Mouse (Mus musculus) hindbrain, embryonic 13.5 days (tissue): ENCODE data around the gene Ccdc42. TPM values are rescaled to one million over a fixed set of nuclear protein-coding genes. Genes with fewer than 3 reads are reported as not detected.

ENCODE experiments used
- ATAC-seq: fragments of 200-750 bp; cut with Nextera tagmentation; 2 replicates; pipeline ENCODE4 v1.8.0; 2017; ENCODE audit warnings: moderate TSS enrichment; ENCODE audit not compliant: low FRiP score
- H3K27ac ChIP-seq: fragments of 300-500 bp; sonication (generic); 2 replicates; pipeline ENCODE4 v1.5.1; 2015; ENCODE audit warnings: inconsistent platforms, mild to moderate bottlenecking, moderate library complexity
- H3K27me3 ChIP-seq: fragments of 300-500 bp; sonication (generic); 2 replicates; pipeline ENCODE4 v1.6.1; 2015; ENCODE audit warnings: mild to moderate bottlenecking, inconsistent platforms
- H3K36me3 ChIP-seq: fragments of 300-500 bp; sonication (generic); 2 replicates; pipeline ENCODE4 v1.6.1; 2015; ENCODE audit warnings: mild to moderate bottlenecking, inconsistent platforms
- H3K4me1 ChIP-seq: fragments of 300-500 bp; sonication (generic); replicated peaks from 2 replicates; pipeline ENCODE4 v1.6.1; 2015; ENCODE audit warnings: inconsistent platforms
- H3K4me2 ChIP-seq: fragments of 300-500 bp; sonication (generic); 2 replicates; pipeline ENCODE4 v1.6.1; 2015; ENCODE audit warnings: inconsistent platforms, mild to moderate bottlenecking, moderate library complexity
- H3K4me3 ChIP-seq: fragments of 300-500 bp; sonication (generic); 2 replicates; pipeline ENCODE4 v1.5.1; 2015; ENCODE audit warnings: mild to moderate bottlenecking, inconsistent platforms
- H3K9ac ChIP-seq: fragments of 300-500 bp; sonication (generic); 2 replicates; pipeline ENCODE4 v1.6.1; 2015; ENCODE audit warnings: mild to moderate bottlenecking, inconsistent platforms
- H3K9me3 ChIP-seq: fragments of 300-500 bp; sonication (generic); 2 replicates; pipeline ENCODE4 v1.6.1; 2016; ENCODE audit warnings: inconsistent platforms
- WGBS: fragments of 180-500 bp; shearing (Covaris S2); methylation state at CpG from one replicate; pipeline ENCODE4 v1.1.7; 2015; 5-methylcytosine and 5-hydroxymethylcytosine counted together
- polyA plus RNA-seq: library from polyadenylated mRNA; unstranded; fragments of >200 nt; fragmentation: Nextera tagmentation; extraction: Ambion mirVana; gene quantifications from 2 replicates; pipeline ENCODE4 v1.2.1, GENCODE M21; 2015

Gene Ccdc42
- polyA plus RNA-seq, 1 experiment from 2014 or later, result 0.27 TPM

GRCm38 (mm10) chr11:68631611-68632316 lies 44.9 kb downstream of the Ccdc42 start:
- Histone ChIP-seq H3K9ac (no peak overlapping the region), H3K36me3 (no peaks in the 10 kb centered on the region), H3K27me3 (no peaks in the 10 kb centered on the region), H3K4me1 (peaks cover 6% of the 10 kb centered on the region; the same call in 1 of the 2 replicates), H3K4me3 (no peak overlapping the region), H3K9me3 (no peaks in the 10 kb centered on the region), H3K4me2 (no peak overlapping the region), H3K27ac (no peak overlapping the region)
- 81% methylated on average over 17 of the region's 17 CpGs for WGBS
- no peak for ATAC-seq

DNA sequence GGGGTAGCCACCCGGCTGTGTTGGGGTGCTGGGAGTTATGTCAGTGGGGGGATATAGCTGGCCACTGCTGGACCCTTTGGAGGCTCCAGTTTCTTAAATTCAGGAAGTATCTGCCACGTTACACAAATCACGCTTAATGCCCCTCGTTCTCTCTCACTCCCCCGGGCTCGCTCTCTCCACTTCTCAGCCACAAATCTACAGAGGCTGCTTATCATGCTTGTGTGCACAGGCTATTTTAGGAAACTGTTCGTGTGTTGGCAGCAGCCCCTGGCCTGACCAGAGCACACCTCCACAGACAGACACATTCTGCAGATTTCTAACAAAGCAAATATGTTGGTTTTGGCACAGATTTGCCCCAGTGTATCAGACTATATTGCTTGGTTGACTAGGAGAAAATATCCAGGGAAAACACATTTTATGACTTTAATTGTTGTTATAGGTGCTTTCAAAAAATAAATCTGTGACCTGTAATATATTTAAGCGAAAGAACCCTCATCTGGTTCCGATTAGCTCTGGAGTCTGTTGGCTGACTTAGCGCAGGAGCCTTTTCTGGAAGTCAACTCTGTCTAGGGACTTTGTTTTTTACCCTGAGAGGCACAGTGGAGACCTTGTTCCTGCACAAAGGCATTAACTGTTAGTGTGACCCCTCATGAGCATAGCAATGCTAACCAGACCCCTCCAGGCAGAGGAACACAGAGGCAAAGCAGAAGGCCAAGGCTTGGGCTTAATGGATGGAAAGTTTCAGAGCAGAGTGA lies 51.2 kb downstream of the Ccdc42 start:
- H3K4me2 ChIP-seq, result no peak overlapping the region
- ATAC-seq, result no peak
- H3K36me3 ChIP-seq, result no peaks in the 10 kb centered on the region
- H3K9me3 ChIP-seq, result no peaks in the 10 kb centered on the region
- H3K27me3 ChIP-seq, result no peaks in the 10 kb centered on the region
- H3K4me1 ChIP-seq, result peaks cover 17% of the 10 kb centered on the region; the same call in 1 of the 2 replicates
- H3K9ac ChIP-seq, result no peak overlapping the region
- WGBS, result 61% methylated on average over 10 of the region's 10 CpGs
- H3K4me3 ChIP-seq, result no peak overlapping the region
- H3K27ac ChIP-seq, result no peak overlapping the region; the same call in 1 of the 2 replicates

GRCm38 (mm10) chr11:68641361-68641760 lies 54.5 kb downstream of the Ccdc42 start:
- Histone ChIP-seq H3K4me3 (no peak overlapping the region), H3K4me2 (no peak overlapping the region), H3K27me3 (no peaks in the 10 kb centered on the region), H3K9ac (no peak overlapping the region), H3K4me1 (peaks cover 11% of the 10 kb centered on the region; the same call in 1 of the 2 replicates), H3K9me3 (no peaks in the 10 kb centered on the region), H3K36me3 (no peaks in the 10 kb centered on the region), H3K27ac (no peak overlapping the region)
- no peak for ATAC-seq
- 86% methylated on average over 5 of the region's 5 CpGs for WGBS

DNA sequence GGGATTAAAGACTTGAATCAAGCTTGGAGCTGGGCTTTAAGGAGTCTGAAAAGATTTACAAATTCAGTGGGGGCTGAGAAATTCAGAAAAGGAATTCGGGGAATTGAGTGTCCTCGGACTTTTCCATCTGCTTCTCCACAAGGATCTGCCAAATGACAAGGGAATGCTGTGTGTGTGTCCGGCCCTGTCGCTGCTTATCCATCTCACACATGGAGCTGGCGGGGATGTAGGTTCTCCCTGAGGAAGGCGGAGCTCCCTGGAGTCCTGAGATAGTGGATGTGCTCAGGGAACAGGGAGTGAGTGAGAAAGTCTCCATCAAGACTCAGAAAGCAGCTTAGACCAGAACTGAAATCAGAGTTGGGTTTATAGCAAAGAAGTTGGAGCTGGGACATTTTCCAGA lies 58.0 kb downstream of the Ccdc42 start:
- Histone ChIP-seq H3K4me2 (no peak overlapping the region), H3K9me3 (no peaks in the 10 kb centered on the region), H3K27ac (no peak overlapping the region), H3K4me3 (no peak overlapping the region), H3K4me1 (no peaks in the 10 kb centered on the region), H3K27me3 (no peaks in the 10 kb centered on the region), H3K36me3 (no peaks in the 10 kb centered on the region), H3K9ac (no peak overlapping the region)
- no peak for ATAC-seq
- 58% methylated on average over 6 of the region's 6 CpGs for WGBS

Other genes starting within 250 kb of the Ccdc42 start
- gene Ntn1, start 186.2 kb upstream of the Ccdc42 start, polyA plus RNA-seq, result 22.3 and 26.4 TPM in 2 replicates
- 0.62 and 0.97 TPM in 2 replicates for gene Pik3r5, start 154.9 kb upstream of the Ccdc42 start, polyA plus RNA-seq
- 1.6 and 2.7 TPM in 2 replicates for gene Pik3r6, start 84.0 kb upstream of the Ccdc42 start, polyA plus RNA-seq
- gene Mfsd6l, start 30.8 kb upstream of the Ccdc42 start, polyA plus RNA-seq, result not detected in 2 replicates
- gene Myh10, start 104.5 kb downstream of the Ccdc42 start, polyA plus RNA-seq, result 93.4 and 98.3 TPM in 2 replicates